Mouse (Mus musculus) megakaryocyte progenitor cell, adult 5-6 weeks (primary cell): Measurements from ENCODE around the gene Serpini1. TPM values are rescaled to one million over a fixed set of nuclear protein-coding genes. Genes with fewer than 3 reads are reported as not detected.

Source experiments
- ATAC-seq: replicated peaks from 2 replicates; pipeline ENCODE4 v1.8.0; 2016; ENCODE audit warnings: mild to moderate bottlenecking, moderate TSS enrichment, inconsistent platforms; ENCODE audit not compliant: poor library complexity
- total RNA-seq, 2 experiments: library from RNA; stranded (forward) in 1 of 2; stranded (reverse) in 1 of 2; fragments of 157-497, 149-512 nt in 1 of 2; fragments of 200-1000 nt in 1 of 2; gene quantifications; 2 replicates each; pipeline versions ENCODE4 v1.2.3 to v1.2.4; 2015 to 2017

The Serpini1 gene
- total RNA-seq (2015) = 1.1 and 2.1 TPM in 2 replicates
- total RNA-seq (2017) = 1.00 and 1.7 TPM in 2 replicates

GRCm38 (mm10) chr3:75557292-75557691, at the start of gene Serpini1:
TSS of gene Serpini1 (plus strand) at chr3:75557547.
- ATAC-seq = peak; percentile 74

DNA sequence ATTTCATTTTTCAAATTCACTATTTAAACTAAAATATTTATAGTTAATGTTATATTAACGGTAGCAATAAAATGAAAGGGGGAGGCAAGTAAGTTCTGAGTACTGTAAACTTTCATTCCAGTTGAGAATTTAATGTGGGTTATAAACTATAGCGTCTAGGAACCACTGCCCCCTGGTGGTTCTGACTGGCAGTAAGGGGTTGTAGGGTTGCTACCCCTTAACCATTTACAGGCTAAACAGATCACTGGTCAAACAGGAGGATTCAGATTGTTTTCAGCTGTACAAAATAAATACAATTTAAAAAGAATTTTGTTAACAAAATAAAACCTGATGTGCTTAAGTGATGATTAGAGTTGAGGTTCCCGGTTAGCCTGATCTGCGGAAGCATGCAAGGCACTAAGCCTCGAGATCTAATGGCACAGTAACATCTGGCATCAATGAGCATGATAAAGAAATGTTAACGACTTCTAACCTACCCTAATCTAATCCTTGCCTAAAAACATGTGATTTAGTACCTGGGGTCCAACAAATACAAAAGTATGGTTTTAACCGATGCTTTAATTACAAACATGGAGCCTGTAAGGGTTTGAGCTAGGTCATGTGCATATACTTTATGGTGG, 39.6 kb upstream of the Serpini1 start:
- ATAC-seq = peak; percentile 89

- ATAC-seq = no peak
These were observed 36.0 kb upstream of the Serpini1 start for GRCm38 (mm10) chr3:75521314-75521713.

DNA sequence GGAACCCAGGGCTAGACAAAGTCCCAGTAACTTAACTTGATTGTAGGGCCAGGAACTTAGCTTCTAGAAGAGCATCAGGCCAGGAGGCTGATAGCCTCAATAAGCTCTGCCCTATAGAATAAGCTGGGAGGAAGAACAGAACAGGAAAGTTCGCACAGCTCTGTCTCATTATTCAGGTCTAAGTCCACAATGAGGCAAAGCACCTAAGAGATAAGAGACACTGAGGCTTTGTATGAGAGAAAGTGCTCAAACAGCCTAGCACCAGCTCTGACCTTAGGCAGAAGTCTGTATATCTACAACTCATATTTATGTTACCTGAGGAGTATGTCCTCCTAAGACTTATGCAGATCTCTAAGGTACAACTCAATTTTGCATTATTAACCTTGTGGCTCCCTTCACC, 34.8 kb upstream of the Serpini1 start:
- ATAC-seq = no peak

DNA sequence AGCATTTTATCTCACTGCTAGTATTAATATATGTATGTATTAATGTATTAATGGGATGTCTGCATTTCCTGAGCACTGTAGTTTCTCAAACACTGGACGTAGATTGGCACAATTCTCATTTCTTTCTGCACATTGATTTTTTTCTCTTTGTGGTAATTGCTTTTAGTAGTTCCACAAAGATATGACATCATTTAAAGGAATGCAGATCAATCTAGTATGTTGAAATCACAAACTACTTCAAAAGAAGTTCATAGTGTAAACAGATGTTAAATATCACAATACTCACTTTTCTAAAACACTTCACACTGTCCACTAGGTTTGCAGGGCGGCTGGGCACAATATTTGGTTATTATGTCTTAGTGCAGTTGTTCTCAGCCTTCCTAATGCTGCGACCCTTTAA, 26.3 kb upstream of the Serpini1 start:
- ATAC-seq = no peak

DNA sequence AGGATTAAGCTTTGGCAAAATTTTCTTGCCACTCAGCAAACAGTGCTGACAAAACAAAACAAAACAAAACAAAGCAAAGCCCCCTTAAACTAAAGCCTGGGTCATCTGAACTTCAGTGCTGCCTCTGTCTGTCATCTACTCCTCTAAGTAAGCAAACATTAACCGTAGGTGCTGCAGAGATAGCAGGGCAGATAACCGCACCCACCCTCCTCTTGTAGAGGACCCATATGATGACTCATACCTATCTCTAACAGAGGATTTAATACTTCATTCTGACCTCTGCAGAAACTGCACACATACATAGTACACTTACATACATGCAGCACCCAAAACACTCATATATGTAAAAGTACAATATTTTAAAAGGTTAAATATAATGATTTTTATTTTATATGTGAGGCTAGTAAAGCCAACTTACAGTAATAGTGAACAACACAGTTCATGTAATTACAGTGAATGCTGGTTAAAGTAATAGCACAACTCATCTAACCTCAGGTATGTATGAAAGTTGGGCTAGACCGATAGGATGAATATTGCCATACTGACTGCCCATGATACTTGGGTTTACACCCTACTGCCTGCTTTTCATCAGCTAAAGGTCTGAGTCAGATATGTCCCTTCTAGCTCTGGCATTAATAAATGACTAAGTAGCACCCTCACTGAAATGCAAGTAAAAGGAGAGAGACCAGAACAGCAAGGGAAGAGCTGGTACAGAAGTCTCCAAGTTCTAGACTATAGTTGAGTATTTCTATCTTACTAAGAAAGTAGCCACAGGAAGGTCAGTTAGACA, 23.1 kb upstream of the Serpini1 start:
- peak; percentile 76 for ATAC-seq

DNA sequence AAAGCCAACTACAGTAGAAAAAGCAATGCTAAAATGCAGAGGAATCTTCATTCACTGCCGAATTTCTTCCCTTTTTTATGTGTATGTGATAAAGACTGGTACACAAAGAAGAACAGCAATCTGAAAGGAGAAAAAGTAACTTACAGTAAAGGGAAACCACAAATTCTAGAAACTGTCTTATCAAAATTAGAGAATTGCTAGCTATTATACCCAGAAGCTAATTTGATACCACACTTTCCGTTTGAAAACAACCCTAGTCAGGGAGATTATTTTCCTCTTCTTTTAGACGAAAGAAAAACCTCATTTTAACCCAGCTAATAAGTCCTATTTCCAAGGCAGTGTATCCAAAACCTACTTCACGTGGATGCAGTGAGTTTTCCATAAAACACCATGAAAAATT, 16.1 kb upstream of the Serpini1 start:
- ATAC-seq = no peak

GRCm38 (mm10) chr3:75542852-75543251, 14.5 kb upstream of the Serpini1 start:
- peak; percentile 80 for ATAC-seq

GRCm38 (mm10) chr3:75544287-75544686, 13.1 kb upstream of the Serpini1 start:
- ATAC-seq = peak; percentile 77

- no peak for ATAC-seq
These were observed 6.1 kb upstream of the Serpini1 start for GRCm38 (mm10) chr3:75551248-75551647.

GRCm38 (mm10) chr3:75556121-75556694, 1.1 kb upstream of the Serpini1 start:
- ATAC-seq = peak; percentile 21

DNA sequence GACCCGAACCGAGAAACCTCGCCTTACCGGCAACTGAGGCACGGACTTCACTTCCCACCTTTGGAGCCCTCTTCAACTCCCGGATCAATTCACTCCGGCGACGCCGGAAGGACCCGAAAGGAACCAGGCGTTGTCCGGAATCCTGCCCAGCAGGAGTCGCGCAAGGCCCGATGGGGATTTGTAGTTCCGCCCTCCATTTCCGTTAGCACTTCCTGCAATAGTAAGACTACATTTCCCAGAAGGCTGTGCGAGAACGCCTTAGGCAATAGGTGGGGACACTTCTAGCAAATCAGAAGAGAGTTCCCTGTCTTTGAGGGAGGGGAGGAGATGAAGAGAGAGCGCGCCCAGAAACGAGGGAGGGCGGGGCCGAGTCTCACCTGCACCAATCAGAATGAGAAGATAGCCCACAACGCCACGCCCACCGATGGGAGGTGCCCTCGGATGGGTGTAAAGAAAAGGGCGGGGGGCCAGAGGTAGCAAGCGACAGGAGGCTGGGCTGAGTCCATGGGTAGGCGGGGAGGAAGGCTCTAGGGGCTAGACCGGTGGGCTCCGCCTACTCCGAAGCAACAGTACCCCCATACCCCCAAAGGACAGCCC, 554 bp upstream of the Serpini1 start, which contains the start of gene Pdcd10:
Pdcd10 (minus strand) TSS at position 162 of the 597 bp plus-strand sequence.
- peak; percentile 86 for ATAC-seq

- no peak for ATAC-seq
These were observed 16.7 kb downstream of the Serpini1 start for GRCm38 (mm10) chr3:75574074-75574473.

GRCm38 (mm10) chr3:75575582-75575981, 18.2 kb downstream of the Serpini1 start:
- peak; percentile 46 for ATAC-seq

DNA sequence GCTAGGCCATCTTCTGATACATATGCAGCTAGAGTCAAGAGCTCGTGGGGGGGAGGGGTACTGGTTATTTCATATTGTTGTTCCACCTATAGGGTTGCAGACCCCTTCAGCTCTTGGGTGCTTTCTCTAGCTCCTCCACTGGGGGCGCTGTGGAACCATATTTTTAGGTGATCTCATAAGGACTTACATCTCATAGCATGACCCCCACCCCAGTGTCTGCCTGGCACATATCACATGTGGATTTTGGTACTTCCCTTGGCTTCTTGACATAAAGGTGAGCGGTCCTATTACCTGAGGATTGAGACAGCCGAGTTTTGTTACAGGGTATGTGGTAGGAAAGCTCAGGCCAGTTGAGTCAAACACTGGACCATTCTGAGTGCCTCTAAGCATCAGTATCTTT, 22.0 kb downstream of the Serpini1 start:
- ATAC-seq = peak; percentile 65

- no peak for ATAC-seq
These were observed 25.9 kb downstream of the Serpini1 start for GRCm38 (mm10) chr3:75583293-75583692.

DNA sequence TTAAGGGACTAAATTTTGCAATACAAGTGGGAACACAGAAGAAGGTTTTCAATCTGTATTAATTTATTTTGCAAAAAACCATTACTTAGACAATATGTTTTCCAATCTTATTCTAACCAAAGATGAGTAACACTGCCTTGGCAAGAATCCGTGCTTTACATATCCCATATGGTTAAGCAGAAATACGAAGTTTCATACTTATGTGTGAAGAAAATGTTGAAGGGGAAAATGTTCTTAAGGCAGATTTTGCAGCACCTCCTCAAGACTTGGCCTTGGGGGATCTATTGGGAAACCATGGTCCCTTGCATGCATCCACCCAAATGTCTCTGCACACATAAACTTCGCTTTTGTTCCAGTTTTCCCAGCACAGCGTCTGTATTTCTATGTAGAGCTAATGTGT, 27.6 kb downstream of the Serpini1 start:
- ATAC-seq = no peak

- ATAC-seq = no peak
These were observed 53.7 kb downstream of the Serpini1 start for GRCm38 (mm10) chr3:75611019-75611418.

DNA sequence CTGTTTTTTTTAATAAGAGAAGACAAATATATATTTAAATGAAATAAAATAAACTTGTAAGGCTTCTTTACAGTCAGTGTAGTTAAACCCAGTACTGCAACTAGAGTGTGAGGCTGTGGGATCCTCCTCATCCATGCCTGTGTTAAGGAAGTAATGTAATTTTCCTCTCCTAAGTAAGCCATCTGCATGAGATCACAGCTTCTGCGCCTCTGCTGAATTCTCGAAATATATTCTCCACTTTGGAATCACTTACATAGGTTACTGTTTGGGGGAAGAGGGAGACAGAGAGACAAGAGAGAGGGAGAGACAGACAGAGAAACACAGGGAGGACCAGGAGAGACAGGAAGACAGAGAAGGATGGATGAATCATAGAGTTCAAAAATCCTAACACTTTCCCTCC, 67.3 kb downstream of the Serpini1 start:
- no peak for ATAC-seq

GRCm38 (mm10) chr3:75630988-75631615, 73.8 kb downstream of the Serpini1 start:
- no peak for ATAC-seq

- no peak for ATAC-seq
These were observed 75.9 kb downstream of the Serpini1 start for GRCm38 (mm10) chr3:75633221-75633620.
